Mouse (Mus musculus) liver, postnatal 0 days (tissue): ENCODE data around the gene Gm20388. TPM values are rescaled to one million over a fixed set of nuclear protein-coding genes. Genes with fewer than 3 reads are reported as not detected.

Experiments
- ATAC-seq: fragments of 200-750 bp; cut with Nextera tagmentation; 2 replicates; pipeline ENCODE4 v1.8.0; 2017; ENCODE audit warnings: mild to moderate bottlenecking, moderate library complexity
- DNase-seq: peaks from one replicate; pipeline ENCODE4 v3.0.0-alpha.2; 2016
- H3K27ac ChIP-seq: fragments of 300-500 bp; sonication (generic); 2 replicates; pipeline ENCODE4 v1.5.1; 2014; ENCODE audit warnings: antibody characterized with exemption, moderate library complexity, mild to moderate bottlenecking, low read depth
- H3K27me3 ChIP-seq: fragments of 300-500 bp; sonication (generic); 2 replicates; pipeline ENCODE4 v1.6.1; 2014; ENCODE audit warnings: low read length, control low read depth, mixed read lengths; ENCODE audit not compliant: insufficient read depth
- H3K36me3 ChIP-seq: fragments of 300-500 bp; sonication (generic); replicated peaks from 2 replicates; pipeline ENCODE4 v1.6.1; 2014; ENCODE audit warnings: mild to moderate bottlenecking, control low read depth, low read length, moderate library complexity, mixed read lengths; ENCODE audit not compliant: insufficient read depth
- H3K4me1 ChIP-seq: fragments of 300-500 bp; sonication (generic); 2 replicates; pipeline ENCODE4 v1.6.1; 2014; ENCODE audit warnings: antibody characterized with exemption, mild to moderate bottlenecking, control low read depth; ENCODE audit not compliant: insufficient read depth
- H3K4me2 ChIP-seq: fragments of 300-500 bp; sonication (generic); 2 replicates; pipeline ENCODE4 v1.6.1; 2014; ENCODE audit warnings: low read depth, mild to moderate bottlenecking, low read length, moderate library complexity, mixed read lengths
- H3K4me3 ChIP-seq: fragments of 300-500 bp; sonication (generic); 2 replicates; pipeline ENCODE4 v1.5.1; 2014; ENCODE audit warnings: low read depth, low read length
- H3K9ac ChIP-seq: fragments of 300-500 bp; sonication (generic); replicated peaks from 2 replicates; pipeline ENCODE4 v1.6.1; 2014; ENCODE audit warnings: mild to moderate bottlenecking, moderate library complexity
- H3K9me3 ChIP-seq: fragments of 300-500 bp; sonication (generic); 2 replicates; pipeline ENCODE4 v1.6.1; 2016; ENCODE audit warnings: mild to moderate bottlenecking, control low read depth, low read length, mixed read lengths
- CTCF ChIP-seq: sonication (generic); IDR thresholded peaks from 2 replicates; pipeline ENCODE4 v1.5.1; 2016; ENCODE audit warnings: antibody characterized with exemption, low read depth
- EP300 ChIP-seq: IDR thresholded peaks from 2 replicates; pipeline ENCODE4 v1.6.1; 2016; ENCODE audit warnings: antibody characterized with exemption, low read depth, mild to moderate bottlenecking
- WGBS: fragments of 180-500 bp; shearing (Covaris S2); extraction: QIAGEN DNeasy Blood & Tissue Kit; methylation state at CpG from one replicate; pipeline ENCODE4 v1.1.7; 2014; ENCODE audit not compliant: insufficient replicate concordance; 5-methylcytosine and 5-hydroxymethylcytosine counted together
- polyA plus RNA-seq: library from polyadenylated mRNA; unstranded; fragments of >200 nt; fragmentation: Nextera tagmentation; extraction: Ambion mirVana; gene quantifications from 2 replicates; pipeline ENCODE4 v1.2.1, GENCODE M21; 2015

Gene Gm20388
- polyA plus RNA-seq, 1 experiment from 2014 or later = not detected

GRCm38 (mm10) chr8:121403821-121404220, 1493.2 kb downstream of the Gm20388 start:
- DNase-seq (no peak), ATAC-seq (no peak)
- Histone ChIP-seq H3K4me2 (no peak overlapping the region), H3K9me3 (no peaks in the 10 kb centered on the region), H3K9ac (no peak overlapping the region), H3K4me3 (no peak overlapping the region), H3K27ac (no peak overlapping the region), H3K27me3 (no peaks in the 10 kb centered on the region), H3K4me1 (peaks cover 8% of the 10 kb centered on the region), H3K36me3 (no peaks in the 10 kb centered on the region)
- 83% methylated on average over 6 of the region's 6 CpGs for WGBS
- TF ChIP-seq CTCF (no peak), EP300 (no peak)

DNA sequence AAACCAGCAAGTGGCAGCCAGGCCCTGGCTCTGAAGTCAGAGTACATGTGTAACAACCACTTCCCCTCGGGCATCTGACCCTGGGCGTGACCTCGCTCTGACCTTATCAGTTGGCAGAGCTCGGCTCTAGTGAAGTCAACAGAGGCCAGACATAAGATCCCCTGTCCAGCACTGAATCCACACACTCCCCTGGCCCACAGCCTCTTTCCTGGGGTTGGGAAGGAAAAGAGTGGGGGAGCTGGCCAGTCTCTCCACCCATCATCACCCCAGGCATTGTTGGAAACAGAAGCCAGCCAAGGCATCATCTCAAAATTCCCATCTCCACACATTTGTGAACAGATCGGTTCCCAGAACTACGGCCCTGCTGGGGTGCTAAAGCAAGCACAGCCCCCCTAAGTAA, 1507.4 kb downstream of the Gm20388 start:
- DNase-seq (peak; percentile 34), ATAC-seq (peak; percentile 40)
- Histone ChIP-seq H3K27ac (peak overlapping the region; percentile 22; the same call in 1 of the 2 replicates), H3K9me3 (no peaks in the 10 kb centered on the region), H3K4me3 (no peak overlapping the region), H3K9ac (no peak overlapping the region), H3K4me1 (0 out of 2 replicates have a peak, but pooled peaks cover 3% of the 10 kb centered on the region), H3K4me2 (no peak overlapping the region), H3K36me3 (no peaks in the 10 kb centered on the region), H3K27me3 (no peaks in the 10 kb centered on the region)
- WGBS = 42% methylated on average over 6 of the region's 6 CpGs
- TF ChIP-seq CTCF (no peak), EP300 (no peak)

- Histone ChIP-seq H3K36me3 (no peaks in the 10 kb centered on the region), H3K4me3 (no peak overlapping the region), H3K27me3 (no peaks in the 10 kb centered on the region), H3K9ac (no peak overlapping the region), H3K9me3 (no peaks in the 10 kb centered on the region), H3K4me2 (no peak overlapping the region), H3K4me1 (0 out of 2 replicates have a peak, but pooled peaks cover 3% of the 10 kb centered on the region), H3K27ac (no peak overlapping the region)
- TF ChIP-seq EP300 (no peak), CTCF (no peak)
- ATAC-seq = no peak
- WGBS = 84% methylated on average over 2 of the region's 2 CpGs
- no peak for DNase-seq
Observed at GRCm38 (mm10) chr8:121419551-121419950, 1508.9 kb downstream of the Gm20388 start.

- H3K27ac ChIP-seq = peak overlapping the region; percentile 5; the same call in 1 of the 2 replicates
- no peak overlapping the region; the same call in 1 of the 2 replicates for H3K4me2 ChIP-seq
- H3K36me3 ChIP-seq = no peaks in the 10 kb centered on the region
- H3K4me3 ChIP-seq = no peak overlapping the region
- H3K9me3 ChIP-seq = no peaks in the 10 kb centered on the region
- 0 out of 2 replicates have a peak, but pooled peaks cover 3% of the 10 kb centered on the region for H3K4me1 ChIP-seq
- ATAC-seq (peak; percentile 89), DNase-seq (peak; percentile 63)
- WGBS = 60% methylated on average over 5 of the region's 5 CpGs
- no peaks in the 10 kb centered on the region for H3K27me3 ChIP-seq
- no peak overlapping the region for H3K9ac ChIP-seq
- no peak for TF ChIP-seq EP300
- TF ChIP-seq CTCF = no peak
Observed at GRCm38 (mm10) chr8:121421009-121421408, 1510.4 kb downstream of the Gm20388 start.

GRCm38 (mm10) chr8:121424080-121424479, 1513.4 kb downstream of the Gm20388 start:
- TF ChIP-seq EP300 = no peak
- no peak for TF ChIP-seq CTCF
- WGBS = 88% methylated on average over 10 of the region's 10 CpGs
- no peak overlapping the region for H3K4me3 ChIP-seq
- no peak overlapping the region for H3K9ac ChIP-seq
- H3K27me3 ChIP-seq = no peaks in the 10 kb centered on the region
- H3K9me3 ChIP-seq = no peaks in the 10 kb centered on the region
- H3K4me1 ChIP-seq = no peaks in the 10 kb centered on the region
- H3K4me2 ChIP-seq = no peak overlapping the region
- DNase-seq (no peak), ATAC-seq (no peak)
- H3K36me3 ChIP-seq = no peaks in the 10 kb centered on the region
- H3K27ac ChIP-seq = no peak overlapping the region

GRCm38 (mm10) chr8:121424600-121424999, 1514.0 kb downstream of the Gm20388 start:
- ATAC-seq (no peak), DNase-seq (peak; percentile 38)

GRCm38 (mm10) chr8:121431499-121431898, 1520.9 kb downstream of the Gm20388 start:
- 56% methylated on average over 8 of the region's 8 CpGs for WGBS

More at GRCm38 (mm10) chr8:121424600-121424999, 1514.0 kb downstream of the Gm20388 start:
- no peak for TF ChIP-seq EP300
- peak; percentile 57 for TF ChIP-seq CTCF
- no peak overlapping the region for H3K4me2 ChIP-seq
- WGBS = 81% methylated on average over 14 of the region's 14 CpGs
- no peak overlapping the region for H3K9ac ChIP-seq
- no peak overlapping the region for H3K27ac ChIP-seq
- no peaks in the 10 kb centered on the region for H3K27me3 ChIP-seq
- no peaks in the 10 kb centered on the region for H3K9me3 ChIP-seq
- H3K4me3 ChIP-seq = no peak overlapping the region
- no peaks in the 10 kb centered on the region for H3K36me3 ChIP-seq
- H3K4me1 ChIP-seq = no peaks in the 10 kb centered on the region

More at GRCm38 (mm10) chr8:121431499-121431898, 1520.9 kb downstream of the Gm20388 start:
- no peaks in the 10 kb centered on the region for H3K4me1 ChIP-seq
- no peak overlapping the region for H3K27ac ChIP-seq
- DNase-seq (no peak), ATAC-seq (no peak)
- H3K9ac ChIP-seq = no peak overlapping the region
- H3K36me3 ChIP-seq = no peaks in the 10 kb centered on the region
- H3K4me2 ChIP-seq = no peak overlapping the region
- TF ChIP-seq EP300 (no peak), CTCF (no peak)
- H3K9me3 ChIP-seq = no peaks in the 10 kb centered on the region
- no peak overlapping the region for H3K4me3 ChIP-seq
- no peaks in the 10 kb centered on the region for H3K27me3 ChIP-seq
